In genomic region chr14:68381741-68382140, GRCm38 (mm10) we compare ENCODE assay signal across 7 mouse cellular contexts.
A peak's percentile ranks its signal among the peaks of the same experiment; 100 is the strongest.
DNase-seq lines count a peak whose midpoint lies in the region; ATAC-seq lines count a peak whose summit lies in the region.

No protein-coding gene starts in this region.

- no peaks in the 10 kb centered on the region for H3K27me3 ChIP-seq in midbrain, embryonic 14.5 days (ENCODE audit: control insufficient read depth, insufficient read depth, low read length)
- no peaks in the 10 kb centered on the region for H3K27me3 ChIP-seq in midbrain, embryonic 11.5 days (ENCODE audit: control insufficient read depth, insufficient read depth, low read length)
- no peaks in the 10 kb centered on the region for H3K27me3 ChIP-seq in hindbrain, embryonic 12.5 days
- H3K27me3 ChIP-seq in heart, embryonic 10.5 days (ENCODE audit: insufficient read depth, poor library complexity, severe bottlenecking): no peaks in the 10 kb centered on the region

- H3K27ac ChIP-seq in midbrain, embryonic 14.5 days (replicated peaks; ENCODE audit: low read depth, low read length): peak overlapping the region; percentile 52
- no peak overlapping the region; the same call in 1 of the 2 replicates for H3K27ac ChIP-seq in midbrain, embryonic 11.5 days (ENCODE audit: low read depth, low read length)
- H3K27ac ChIP-seq in hindbrain, embryonic 12.5 days: peak overlapping the region; percentile 68; the same call in 1 of the 2 replicates
- no peak overlapping the region for H3K27ac ChIP-seq in heart, embryonic 10.5 days

- no peaks in the 10 kb centered on the region for H3K36me3 ChIP-seq in midbrain, embryonic 14.5 days (ENCODE audit: control insufficient read depth, insufficient read depth, low read length)
- H3K36me3 ChIP-seq in midbrain, embryonic 11.5 days (ENCODE audit: control insufficient read depth, insufficient read depth, low read length): no peaks in the 10 kb centered on the region
- no peaks in the 10 kb centered on the region for H3K36me3 ChIP-seq in hindbrain, embryonic 12.5 days
- H3K36me3 ChIP-seq in heart, embryonic 10.5 days: no peaks in the 10 kb centered on the region

- H3K4me1 ChIP-seq in midbrain, embryonic 14.5 days (ENCODE audit: control insufficient read depth, insufficient read depth, low read length): peaks cover 13% of the 10 kb centered on the region; the same call in 1 of the 2 replicates
- no peaks in the 10 kb centered on the region; the same call in 1 of the 2 replicates for H3K4me1 ChIP-seq in midbrain, embryonic 11.5 days (ENCODE audit: control insufficient read depth, insufficient read depth, low read length)
- no peaks in the 10 kb centered on the region; the same call in 1 of the 2 replicates for H3K4me1 ChIP-seq in hindbrain, embryonic 12.5 days
- no peaks in the 10 kb centered on the region for H3K4me1 ChIP-seq in heart, embryonic 10.5 days

- ATAC-seq in midbrain, embryonic 14.5 days (ENCODE audit: low FRiP score, low TSS enrichment): no peak
- no peak for ATAC-seq in midbrain, embryonic 11.5 days (ENCODE audit: low FRiP score)
- ATAC-seq in hindbrain, embryonic 12.5 days (ENCODE audit: low FRiP score): no peak

- no peak overlapping the region for H3K9ac ChIP-seq in midbrain, embryonic 14.5 days (replicated peaks; ENCODE audit: low read length)
- no peak overlapping the region for H3K9ac ChIP-seq in midbrain, embryonic 11.5 days (ENCODE audit: low read length)
- no peak overlapping the region for H3K9ac ChIP-seq in hindbrain, embryonic 12.5 days

- peak; percentile 51 for DNase-seq in midbrain, embryonic 14.5 days
- DNase-seq in midbrain, embryonic 11.5 days (ENCODE audit: low spot score, missing footprints): no peak
- DNase-seq in left cerebral cortex, postnatal 25 days (ENCODE audit: low spot score in 2 of 2): peak; percentile 42 to 92
- DNase-seq in telencephalon, adult 2 months (ENCODE audit: low read depth, low spot score): peak; percentile 86
- no peak for DNase-seq in heart, embryonic 10.5 days (ENCODE audit: low spot score)
- DNase-seq in adrenal gland, postnatal 25 days: no peak

- intact Hi-C loops in left cerebral cortex, postnatal 25 days (cut with DNase I): loop anchor here (1.0 to 5.0 kb wide), 2 partner anchors 70 to 159 kb away; no protein-coding TSS in a partner anchor

- H3K9me3 ChIP-seq in midbrain, embryonic 14.5 days (ENCODE audit: control insufficient read depth, low read length): no peaks in the 10 kb centered on the region
- H3K9me3 ChIP-seq in midbrain, embryonic 11.5 days (ENCODE audit: control insufficient read depth, low read length): no peaks in the 10 kb centered on the region
- H3K9me3 ChIP-seq in hindbrain, embryonic 12.5 days (replicated peaks): no peaks in the 10 kb centered on the region
- H3K9me3 ChIP-seq in heart, embryonic 10.5 days: no peaks in the 10 kb centered on the region

- no peak overlapping the region for H3K4me2 ChIP-seq in midbrain, embryonic 14.5 days (ENCODE audit: low read length)
- H3K4me2 ChIP-seq in midbrain, embryonic 11.5 days: no peak overlapping the region
- no peak overlapping the region for H3K4me2 ChIP-seq in hindbrain, embryonic 12.5 days (replicated peaks)

- no peak overlapping the region for H3K4me3 ChIP-seq in midbrain, embryonic 14.5 days (replicated peaks; ENCODE audit: low read depth, low read length)
- no peak overlapping the region for H3K4me3 ChIP-seq in midbrain, embryonic 11.5 days (ENCODE audit: low read depth, low read length)
- H3K4me3 ChIP-seq in hindbrain, embryonic 12.5 days: no peak overlapping the region
- H3K4me3 ChIP-seq in heart, embryonic 10.5 days: no peak overlapping the region

- WGBS in midbrain, embryonic 14.5 days: 51% methylated on average over 7 of the region's 7 CpGs
- WGBS in midbrain, embryonic 11.5 days: 80% methylated on average over 7 of the region's 7 CpGs
- WGBS in hindbrain, embryonic 12.5 days: 65% methylated on average over 7 of the region's 7 CpGs
- 86% methylated on average over 7 of the region's 7 CpGs for WGBS in heart, embryonic 10.5 days

Comparison
In these comparisons a context has a peak if more than half of its experiments do, and no peak if none do; other contexts are left out.
1. DNase-seq: peak in midbrain, embryonic 14.5 days (single experiment), left cerebral cortex, postnatal 25 days (2 of 2) and telencephalon, adult 2 months (single experiment); none in midbrain, embryonic 11.5 days (single experiment), heart, embryonic 10.5 days (single experiment) and adrenal gland, postnatal 25 days (single experiment).
2. H3K27ac ChIP-seq: peak in midbrain, embryonic 14.5 days (single experiment) and hindbrain, embryonic 12.5 days (single experiment); none in midbrain, embryonic 11.5 days (single experiment) and heart, embryonic 10.5 days (single experiment).